Mouse (Mus musculus): Measurements from ENCODE around the gene Med25. TPM values are rescaled to one million over a fixed set of nuclear protein-coding genes. Genes with fewer than 3 reads are reported as not detected.

The Med25 gene
- polyA plus RNA-seq, 1 experiment from 2014 or later = 59.5 TPM

DNA sequence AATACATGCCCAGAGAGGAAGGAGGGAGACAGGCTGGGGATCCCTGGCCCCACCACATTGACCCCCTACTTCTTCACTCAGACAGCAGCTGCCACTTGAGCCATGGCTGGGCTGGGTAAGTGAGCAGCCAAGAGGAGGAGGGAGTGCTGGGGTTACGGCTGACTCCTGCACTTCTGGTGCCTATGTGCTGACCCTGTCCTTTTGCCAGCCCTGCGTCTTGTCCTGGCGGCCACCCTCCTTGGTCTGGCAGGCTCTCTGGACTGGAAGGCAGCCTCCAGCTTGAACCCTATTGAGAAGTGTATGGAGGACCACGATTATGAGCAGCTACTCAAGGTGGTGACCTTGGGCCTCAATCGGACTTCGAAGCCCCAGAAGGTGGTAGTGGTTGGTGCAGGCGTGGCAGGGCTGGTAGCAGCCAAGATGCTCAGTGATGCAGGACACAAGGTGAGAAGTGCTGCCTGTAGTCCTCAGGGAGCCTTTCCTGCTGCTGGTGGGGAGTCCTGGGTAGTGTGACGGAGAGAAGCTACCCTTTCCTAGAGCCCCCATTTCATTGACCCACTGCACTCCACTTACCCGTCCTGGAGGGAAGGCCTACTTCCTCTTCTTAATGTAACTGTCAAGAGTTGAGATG lies 56.0 kb downstream of the Med25 start:
- no peak overlapping the region for H3K9ac ChIP-seq (ENCODE audit: low read length)
- 83% methylated on average over 9 of the region's 9 CpGs for WGBS
- H3K4me1 ChIP-seq (ENCODE audit: control insufficient read depth in 2 of 2, insufficient read depth in 2 of 2, low read length in 2 of 2) = peaks cover 12 to 17% of the 10 kb centered on the region in 2 experiments
- peaks cover 21% of the 10 kb centered on the region for H3K36me3 ChIP-seq (ENCODE audit: control insufficient read depth, insufficient read depth, low read length)
- no peak overlapping the region for H3K27ac ChIP-seq (replicated peaks in 1 of 2; ENCODE audit: control insufficient read depth in 1 of 2, insufficient read depth in 1 of 2, low read depth in 2 of 2, low read length in 2 of 2)
- peaks cover 13% of the 10 kb centered on the region for H3K27me3 ChIP-seq (ENCODE audit: control insufficient read depth, insufficient read depth, low read length)
- H3K9me3 ChIP-seq (ENCODE audit: control insufficient read depth, low read length) = no peaks in the 10 kb centered on the region
- no peak overlapping the region for H3K4me3 ChIP-seq (ENCODE audit: control insufficient read depth in 1 of 2, insufficient read depth in 1 of 2, low read depth in 1 of 2, low read length in 2 of 2)
- H3K4me2 ChIP-seq (ENCODE audit: low read length) = no peak overlapping the region
- ATAC-seq (ENCODE audit: insufficient number of reproducible peaks, insufficient read depth, low FRiP score, low read depth) = no peak

GRCm38 (mm10) chr7:44836016-44836404 lies 56.5 kb downstream of the Med25 start:
- 42% methylated on average over 3 of the region's 3 CpGs for WGBS
- Histone ChIP-seq H3K4me1 (ENCODE audit: control insufficient read depth in 2 of 2, insufficient read depth in 2 of 2, low read length in 2 of 2) (peaks cover 12 to 17% of the 10 kb centered on the region in 2 experiments), H3K36me3 (ENCODE audit: control insufficient read depth, insufficient read depth, low read length) (peaks cover 21% of the 10 kb centered on the region), H3K27ac (replicated peaks in 1 of 2; ENCODE audit: control insufficient read depth in 1 of 2, insufficient read depth in 1 of 2, low read depth in 2 of 2, low read length in 2 of 2) (no peak overlapping the region), H3K9me3 (ENCODE audit: control insufficient read depth, low read length) (no peaks in the 10 kb centered on the region), H3K9ac (ENCODE audit: low read length) (no peak overlapping the region), H3K27me3 (ENCODE audit: control insufficient read depth, insufficient read depth, low read length) (peaks cover 13% of the 10 kb centered on the region), H3K4me2 (ENCODE audit: low read length) (no peak overlapping the region), H3K4me3 (ENCODE audit: control insufficient read depth in 1 of 2, insufficient read depth in 1 of 2, low read depth in 1 of 2, low read length in 2 of 2) (no peak overlapping the region)
- ATAC-seq (ENCODE audit: insufficient number of reproducible peaks, insufficient read depth, low FRiP score, low read depth) = no peak

DNA sequence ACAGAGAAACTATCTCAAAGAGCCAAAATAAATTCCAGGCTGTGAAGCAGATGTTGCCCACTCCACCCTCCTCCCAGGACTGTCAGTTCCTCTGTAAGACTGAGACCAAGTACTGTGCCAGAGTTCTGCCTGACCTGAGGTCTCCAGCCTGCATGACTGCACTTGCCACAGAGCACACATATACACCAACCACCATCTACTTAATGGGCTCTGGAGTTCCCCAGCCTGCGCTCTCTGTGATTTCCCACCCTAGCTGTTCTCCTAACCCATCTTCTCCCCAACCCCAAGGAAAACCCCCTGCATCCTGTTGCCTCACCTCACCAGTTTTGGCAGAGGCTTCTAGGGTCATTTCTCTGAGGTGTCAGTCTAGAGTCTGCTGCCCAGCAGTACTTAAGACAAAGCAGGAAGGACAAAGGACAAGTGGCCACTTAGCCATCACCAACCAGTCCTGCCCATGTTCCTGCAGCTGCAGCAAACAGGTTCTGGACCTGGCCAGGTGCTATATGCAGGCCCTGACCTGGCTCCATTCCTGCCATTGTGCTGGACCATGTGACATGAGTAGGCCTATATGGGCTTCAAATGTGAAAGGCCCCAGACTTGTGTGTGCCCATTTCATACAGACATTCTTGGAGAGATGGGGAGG lies 57.0 kb downstream of the Med25 start:
- H3K27ac ChIP-seq (replicated peaks in 1 of 2; ENCODE audit: control insufficient read depth in 1 of 2, insufficient read depth in 1 of 2, low read depth in 2 of 2, low read length in 2 of 2) = no peak overlapping the region
- no peaks in the 10 kb centered on the region for H3K9me3 ChIP-seq (ENCODE audit: control insufficient read depth, low read length)
- H3K36me3 ChIP-seq (ENCODE audit: control insufficient read depth, insufficient read depth, low read length) = peaks cover 21% of the 10 kb centered on the region
- H3K4me3 ChIP-seq (ENCODE audit: control insufficient read depth in 1 of 2, insufficient read depth in 1 of 2, low read depth in 1 of 2, low read length in 2 of 2) = no peak overlapping the region
- no peak overlapping the region for H3K9ac ChIP-seq (ENCODE audit: low read length)
- peaks cover 8% of the 10 kb centered on the region for H3K27me3 ChIP-seq (ENCODE audit: control insufficient read depth, insufficient read depth, low read length)
- no peak for ATAC-seq (ENCODE audit: insufficient number of reproducible peaks, insufficient read depth, low FRiP score, low read depth)
- 88% methylated on average over 1 of the region's 1 CpGs for WGBS
- peaks cover 12 to 17% of the 10 kb centered on the region in 2 experiments for H3K4me1 ChIP-seq (ENCODE audit: control insufficient read depth in 2 of 2, insufficient read depth in 2 of 2, low read length in 2 of 2)
- H3K4me2 ChIP-seq (ENCODE audit: low read length) = no peak overlapping the region

GRCm38 (mm10) chr7:44832763-44833162 lies 59.7 kb downstream of the Med25 start:
- no peak overlapping the region for H3K27ac ChIP-seq (replicated peaks in 1 of 2; ENCODE audit: control insufficient read depth in 1 of 2, insufficient read depth in 1 of 2, low read depth in 2 of 2, low read length in 2 of 2)
- 68% methylated on average over 4 of the region's 4 CpGs for WGBS

GRCm38 (mm10) chr7:44828706-44829105 lies 63.8 kb downstream of the Med25 start:
- Histone ChIP-seq H3K27ac (replicated peaks in 1 of 2; ENCODE audit: control insufficient read depth in 1 of 2, insufficient read depth in 1 of 2, low read depth in 2 of 2, low read length in 2 of 2) (no peak overlapping the region), H3K9me3 (ENCODE audit: control insufficient read depth, low read length) (no peaks in the 10 kb centered on the region), H3K4me3 (ENCODE audit: control insufficient read depth in 1 of 2, insufficient read depth in 1 of 2, low read depth in 1 of 2, low read length in 2 of 2) (no peak overlapping the region), H3K27me3 (ENCODE audit: control insufficient read depth, insufficient read depth, low read length) (no peaks in the 10 kb centered on the region), H3K4me2 (ENCODE audit: low read length) (no peak overlapping the region), H3K4me1 (ENCODE audit: control insufficient read depth in 2 of 2, insufficient read depth in 2 of 2, low read length in 2 of 2) (peaks cover 0 to 19% of the 10 kb centered on the region in 2 experiments; a peak in 1 of 4 replicates), H3K9ac (ENCODE audit: low read length) (no peak overlapping the region), H3K36me3 (ENCODE audit: control insufficient read depth, insufficient read depth, low read length) (peaks cover 52% of the 10 kb centered on the region)
- WGBS = 92% methylated on average over 5 of the region's 5 CpGs
- ATAC-seq (ENCODE audit: insufficient number of reproducible peaks, insufficient read depth, low FRiP score, low read depth) = no peak

More at GRCm38 (mm10) chr7:44832763-44833162, 59.7 kb downstream of the Med25 start:
- Histone ChIP-seq H3K9me3 (ENCODE audit: control insufficient read depth, low read length) (no peaks in the 10 kb centered on the region), H3K4me1 (ENCODE audit: control insufficient read depth in 2 of 2, insufficient read depth in 2 of 2, low read length in 2 of 2) (0 out of 4 replicates have a peak, but pooled peaks cover 2 to 5% of the 10 kb centered on the region in 2 experiments), H3K9ac (ENCODE audit: low read length) (no peak overlapping the region), H3K4me3 (ENCODE audit: control insufficient read depth in 1 of 2, insufficient read depth in 1 of 2, low read depth in 1 of 2, low read length in 2 of 2) (no peak overlapping the region), H3K36me3 (ENCODE audit: control insufficient read depth, insufficient read depth, low read length) (peaks cover 46% of the 10 kb centered on the region), H3K4me2 (ENCODE audit: low read length) (no peak overlapping the region), H3K27me3 (ENCODE audit: control insufficient read depth, insufficient read depth, low read length) (no peaks in the 10 kb centered on the region)
- ATAC-seq (ENCODE audit: insufficient number of reproducible peaks, insufficient read depth, low FRiP score, low read depth) = no peak

GRCm38 (mm10) chr7:44826771-44827170 lies 65.7 kb downstream of the Med25 start:
- H3K4me2 ChIP-seq (ENCODE audit: low read length) = no peak overlapping the region
- H3K9ac ChIP-seq (ENCODE audit: low read length) = peak overlapping the region; percentile 34; the same call in 1 of the 2 replicates
- H3K27ac ChIP-seq (replicated peaks in 1 of 2; ENCODE audit: control insufficient read depth in 1 of 2, insufficient read depth in 1 of 2, low read depth in 2 of 2, low read length in 2 of 2) = no peak overlapping the region
- H3K4me1 ChIP-seq (ENCODE audit: control insufficient read depth in 2 of 2, insufficient read depth in 2 of 2, low read length in 2 of 2) = peaks cover 0 to 26% of the 10 kb centered on the region in 2 experiments; a peak in 1 of 4 replicates
- WGBS = 90% methylated on average over 3 of the region's 3 CpGs
- H3K9me3 ChIP-seq (ENCODE audit: control insufficient read depth, low read length) = no peaks in the 10 kb centered on the region
- H3K36me3 ChIP-seq (ENCODE audit: control insufficient read depth, insufficient read depth, low read length) = peaks cover 46% of the 10 kb centered on the region
- ATAC-seq (ENCODE audit: insufficient number of reproducible peaks, insufficient read depth, low FRiP score, low read depth) = no peak
- H3K27me3 ChIP-seq (ENCODE audit: control insufficient read depth, insufficient read depth, low read length) = no peaks in the 10 kb centered on the region
- H3K4me3 ChIP-seq (ENCODE audit: control insufficient read depth in 1 of 2, insufficient read depth in 1 of 2, low read depth in 1 of 2, low read length in 2 of 2) = no peak overlapping the region

All from heart, embryonic 14.5 days (tissue).